Mouse (Mus musculus) lung, postnatal 25 days (tissue): ENCODE measurements around the gene Rps12.
"Not testable (repeated sequence)": the region's sequence is repeated elsewhere in the genome, so short reads cannot be mapped to it uniquely, and the experiment has no call there.

Source experiments
- DNase-seq: peaks from one replicate; pipeline ENCODE4 v3.0.0; 2022; ENCODE audit warnings: low spot score

Rps12 gene

DNA sequence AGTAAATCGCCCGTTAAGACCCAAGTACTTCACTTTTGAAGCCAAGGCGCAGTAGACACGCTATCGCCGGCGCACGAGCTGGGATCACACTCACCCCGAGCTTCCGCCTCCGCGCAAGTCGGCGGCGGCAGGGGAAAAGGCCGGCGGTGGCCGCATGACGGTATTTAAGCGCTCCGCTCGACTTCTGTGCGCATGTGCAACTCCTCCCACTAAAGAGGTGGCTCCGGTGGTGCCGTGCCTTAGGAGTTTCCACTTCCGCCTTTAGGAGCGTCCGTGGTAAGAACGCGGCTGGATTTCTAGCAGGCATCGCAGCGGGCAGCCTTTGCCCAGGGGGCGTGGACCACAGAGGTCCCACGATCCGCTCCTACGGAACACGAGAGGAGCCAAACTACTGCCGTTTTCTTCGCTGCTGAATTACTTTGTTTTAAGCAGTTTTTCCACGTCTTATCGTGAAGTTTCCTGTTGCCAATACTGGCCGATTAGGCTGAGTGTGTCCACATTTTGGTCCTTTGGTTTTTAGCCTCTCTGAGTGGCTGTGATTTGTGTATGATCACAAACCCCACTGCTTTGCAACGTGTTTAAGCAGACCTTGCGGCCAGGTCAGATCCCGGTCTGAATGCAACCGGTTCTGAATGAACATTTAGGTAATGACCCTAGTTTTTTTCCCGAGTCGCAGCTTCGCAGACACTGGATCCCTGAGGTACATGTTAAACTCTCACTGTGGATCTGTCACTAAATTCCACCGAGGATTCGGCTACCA, at the start of gene Rps12:
TSS of gene Rps12 (minus strand) at position 214 of the 760 bp plus-strand sequence.
- peak; percentile 99 for DNase-seq

- DNase-seq, result no peak
Measured at GRCm38 (mm10) chr10:23836003-23836964, 49.2 kb upstream of the Rps12 start.

- no peak for DNase-seq
Measured at GRCm38 (mm10) chr10:23826516-23826915, 39.4 kb upstream of the Rps12 start.

- DNase-seq, result no peak
Measured at GRCm38 (mm10) chr10:23816241-23816640, 29.2 kb upstream of the Rps12 start.

- DNase-seq, result peak; percentile 61
Measured at GRCm38 (mm10) chr10:23815168-23815567, 28.1 kb upstream of the Rps12 start.

DNA sequence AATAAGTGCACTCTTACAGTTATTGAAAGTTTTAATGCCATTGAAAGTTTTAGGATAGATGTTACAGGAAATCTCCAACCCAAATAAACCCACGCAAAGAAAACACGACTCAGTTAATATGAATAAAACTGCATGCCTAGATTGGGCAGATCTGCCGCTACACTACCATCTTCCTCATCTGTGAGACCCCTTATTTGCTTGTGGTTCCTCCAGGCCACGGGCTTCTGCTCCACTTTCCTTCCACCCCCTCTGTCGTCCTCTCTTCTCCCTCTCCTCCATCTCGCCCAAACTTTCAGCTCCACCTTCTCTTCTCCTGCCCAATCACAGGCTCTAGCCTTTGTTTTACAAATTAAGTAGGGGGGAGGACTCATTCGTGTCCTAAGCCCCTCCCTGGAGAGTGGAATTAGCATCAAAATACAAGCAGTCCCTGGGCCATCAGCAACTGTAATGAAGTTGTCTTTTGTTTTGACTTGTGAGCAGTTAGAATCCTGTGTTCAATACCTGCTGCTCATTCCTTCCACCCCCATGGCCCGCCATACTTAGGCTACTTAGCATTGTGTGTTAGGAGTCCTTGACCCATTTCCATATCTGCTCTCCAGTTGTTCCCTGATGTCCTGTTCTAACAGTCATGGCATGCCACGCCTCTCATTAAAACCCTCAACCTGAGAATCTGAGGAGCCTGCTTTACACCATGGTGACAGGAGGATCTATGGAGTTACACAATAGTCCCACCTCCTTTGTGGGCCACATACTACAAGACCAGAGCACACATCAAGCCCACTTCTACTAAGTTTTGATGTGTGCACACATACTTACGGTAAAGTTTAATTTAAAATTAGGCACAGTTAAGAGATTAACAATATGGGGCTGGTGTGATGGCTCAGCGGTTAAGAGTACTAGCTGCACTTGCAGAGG, 26.0 kb upstream of the Rps12 start:
- no peak for DNase-seq

- DNase-seq, result no peak
Measured at GRCm38 (mm10) chr10:23812438-23812759, 25.3 kb upstream of the Rps12 start.

DNA sequence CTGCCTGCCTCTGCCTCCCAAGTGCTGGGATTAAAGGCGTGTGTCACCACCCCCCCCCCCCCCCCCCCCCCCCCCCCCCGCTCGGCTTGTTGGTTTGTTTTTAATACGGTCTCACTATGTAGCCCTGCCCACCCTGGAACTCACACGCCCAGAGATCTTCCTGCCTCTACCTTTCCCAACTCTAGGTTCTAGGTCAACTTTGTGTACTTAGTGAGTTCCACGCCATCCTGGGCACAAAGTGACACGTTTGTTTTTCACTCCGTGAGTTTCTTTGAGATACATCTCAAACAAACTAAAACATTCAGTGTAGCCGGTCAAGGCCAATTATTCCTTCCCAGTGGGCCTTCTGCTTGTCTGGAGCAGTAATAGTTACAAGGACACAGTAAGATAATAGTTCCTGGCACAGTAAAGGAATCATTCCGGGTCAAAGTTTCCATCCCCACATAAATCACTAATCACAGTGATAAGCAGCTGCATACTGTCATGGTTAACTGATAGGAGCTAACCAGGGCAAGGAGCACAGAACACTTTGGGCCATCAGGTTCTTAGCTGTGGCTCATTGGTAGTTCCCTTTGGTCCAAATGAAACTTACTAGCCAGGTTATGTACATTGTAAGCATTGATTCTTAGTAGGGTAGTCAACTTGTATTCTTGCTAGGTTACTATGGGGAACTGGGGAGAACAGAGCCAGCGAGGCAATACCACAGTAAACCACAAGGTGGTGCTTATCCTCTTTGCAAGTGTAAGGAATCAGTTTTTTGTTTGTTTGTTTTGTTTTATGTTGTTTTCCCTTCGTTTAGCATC, 24.8 kb upstream of the Rps12 start:
- peak; percentile 32 for DNase-seq

- no peak for DNase-seq
Measured at GRCm38 (mm10) chr10:23806201-23806600, 19.1 kb upstream of the Rps12 start.

- no peak for DNase-seq
Measured at GRCm38 (mm10) chr10:23804665-23805064, 17.6 kb upstream of the Rps12 start.

DNA sequence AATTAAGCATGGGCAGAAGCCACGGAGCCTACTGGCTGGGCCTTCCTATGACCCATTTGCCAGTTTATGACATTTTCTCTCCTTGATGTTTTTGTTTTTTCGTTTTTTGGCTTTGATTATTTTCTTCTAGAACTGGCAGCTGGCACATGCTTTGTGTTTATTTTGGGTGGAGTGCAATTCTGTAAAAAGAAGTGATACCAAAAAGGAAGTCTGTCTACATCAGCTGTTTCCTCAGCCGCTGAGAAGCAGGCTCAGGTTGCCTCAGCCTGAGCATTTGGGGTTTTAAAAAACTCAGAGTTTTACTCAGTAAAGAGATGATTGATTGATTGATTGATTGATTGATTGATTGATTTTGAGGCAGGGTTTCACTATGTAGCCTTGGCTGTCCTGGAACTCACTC, 15.8 kb upstream of the Rps12 start:
- no peak for DNase-seq

DNA sequence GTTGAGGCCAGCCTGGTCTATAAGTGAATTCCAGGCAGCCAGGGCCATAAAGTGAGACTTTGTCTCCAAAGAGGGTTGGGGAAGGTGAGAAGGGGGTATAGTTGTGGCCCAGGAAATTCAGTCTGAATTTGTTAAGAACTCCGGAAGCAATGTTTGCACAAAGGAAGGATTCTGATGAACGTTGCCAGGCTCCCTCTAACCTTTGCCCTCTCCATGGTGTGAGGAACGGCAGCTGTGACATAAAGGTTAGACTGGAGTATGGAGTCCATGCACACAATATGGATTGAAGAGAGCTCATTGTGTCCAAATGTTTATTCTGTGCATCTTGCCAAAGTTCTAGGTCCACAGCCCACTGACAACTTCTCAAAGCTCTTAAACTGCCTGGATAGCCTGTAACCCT, 12.9 kb upstream of the Rps12 start:
- no peak for DNase-seq

DNA sequence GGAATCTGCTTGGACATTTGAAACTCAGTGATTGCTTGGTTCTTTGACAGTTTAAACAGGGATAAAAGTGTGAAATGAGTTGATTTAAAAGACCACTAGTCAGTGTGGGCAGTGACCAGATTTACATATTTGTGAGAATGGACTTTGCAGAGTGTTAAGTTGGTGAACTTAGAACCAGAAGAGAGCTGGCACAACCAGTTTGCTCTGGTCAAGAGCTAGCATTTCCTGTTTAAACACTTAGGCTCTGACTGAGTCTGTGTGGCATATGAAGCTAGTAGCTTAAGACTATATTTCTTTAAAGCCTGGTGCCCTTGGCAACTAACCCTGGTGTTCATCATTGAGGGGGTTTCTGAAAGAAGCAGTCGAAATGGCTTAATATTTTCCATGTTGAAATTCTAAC, 11.1 kb upstream of the Rps12 start:
- DNase-seq, result no peak

DNA sequence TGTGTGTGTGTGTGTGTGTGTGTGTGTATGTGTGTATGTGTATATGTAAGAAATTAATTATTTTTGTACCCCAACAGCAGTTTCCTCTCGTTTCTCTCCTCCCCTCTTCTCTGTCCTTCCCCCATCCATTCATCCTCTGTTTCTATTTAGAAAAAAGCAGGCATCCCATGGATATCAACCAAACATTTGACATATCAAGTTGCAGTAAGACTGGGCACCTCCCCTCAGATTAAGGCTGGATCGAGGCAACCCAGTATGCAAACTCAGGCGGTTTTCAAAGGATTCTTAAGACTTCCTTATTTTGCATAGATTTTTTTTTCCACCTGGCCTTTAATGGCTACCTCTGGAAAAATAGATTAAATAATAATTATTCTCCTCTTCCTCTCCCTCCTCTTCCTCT, 10.5 kb upstream of the Rps12 start:
- no peak for DNase-seq

DNA sequence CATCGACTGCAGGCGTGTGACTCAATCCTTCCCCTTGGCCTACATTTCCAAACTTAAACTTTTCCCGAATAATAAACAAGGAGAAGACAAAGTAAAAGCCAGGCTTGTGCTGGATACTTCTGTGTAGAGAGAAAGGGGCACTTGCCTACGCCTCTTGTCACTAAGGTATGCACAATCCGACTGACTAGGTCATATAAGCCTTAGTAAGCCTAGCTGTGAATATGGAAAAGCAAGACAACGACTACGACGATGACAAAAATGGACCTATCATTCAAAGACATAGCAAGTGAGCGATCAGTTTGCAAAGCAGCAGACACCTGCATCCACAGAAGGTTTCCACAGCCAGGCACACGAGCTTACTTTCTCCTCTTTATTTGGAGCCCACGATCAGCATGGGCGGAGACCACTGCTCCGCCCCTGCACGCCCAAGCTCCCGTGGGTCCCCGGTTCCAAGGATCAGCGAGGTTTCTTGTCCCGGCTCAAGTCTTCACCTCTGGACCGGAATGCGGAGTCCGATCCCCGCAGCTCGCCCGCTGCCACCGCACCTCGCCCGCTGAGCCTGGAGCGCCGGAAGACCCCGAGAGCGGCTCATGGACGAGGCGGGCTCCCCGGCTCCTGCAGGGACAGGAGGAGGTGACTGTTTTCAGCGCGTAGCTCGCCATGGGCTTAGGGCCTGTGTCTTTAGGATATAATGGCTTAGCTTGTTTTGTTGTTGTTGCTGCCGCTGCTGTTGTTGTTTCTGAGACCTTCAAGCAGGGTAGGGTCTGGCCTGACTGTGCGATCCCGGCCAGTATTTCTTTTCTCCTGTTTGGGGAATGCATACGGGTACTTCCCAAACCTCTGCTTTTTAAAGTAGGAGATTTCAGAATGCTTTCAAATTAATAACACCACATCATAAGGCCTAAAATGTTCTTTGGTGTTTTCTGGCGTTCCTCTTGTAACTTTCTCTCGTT, 9.8 kb upstream of the Rps12 start, which contains the start of gene Slc18b1:
TSS of gene Slc18b1 (plus strand) at position 436 of the 953 bp plus-strand sequence.
- DNase-seq, result no peak

DNA sequence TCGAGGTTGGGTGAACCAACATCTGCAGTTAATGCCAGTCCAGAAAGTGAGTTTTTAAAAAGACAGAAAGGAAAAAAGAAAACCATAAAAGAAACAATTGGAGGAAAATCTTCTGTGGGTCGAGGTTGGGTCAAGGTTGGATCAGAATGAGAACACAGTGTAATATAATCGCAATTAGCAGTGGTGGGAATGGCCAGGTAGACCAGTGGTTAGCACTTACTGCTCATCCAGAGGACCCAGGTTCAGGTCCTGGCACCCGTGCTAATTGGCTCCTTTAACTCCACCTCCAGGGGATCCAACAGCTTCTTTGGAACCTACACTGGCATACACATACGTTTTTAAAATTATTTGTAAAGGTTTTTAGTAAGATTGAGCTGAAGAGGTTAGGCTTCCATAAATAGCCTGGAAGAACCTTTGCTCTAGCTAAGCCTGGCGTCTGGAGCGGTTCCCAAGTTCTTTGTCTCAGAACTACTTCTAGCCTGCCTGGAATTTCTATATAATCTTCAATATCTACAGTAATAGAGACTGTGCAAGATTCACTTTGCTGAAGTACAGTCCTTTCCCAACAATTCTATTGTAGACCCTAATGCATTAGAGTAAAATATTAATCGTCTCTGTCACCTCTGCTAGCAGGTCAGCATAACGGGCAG, 8.9 kb upstream of the Rps12 start:
- DNase-seq, result no peak

DNA sequence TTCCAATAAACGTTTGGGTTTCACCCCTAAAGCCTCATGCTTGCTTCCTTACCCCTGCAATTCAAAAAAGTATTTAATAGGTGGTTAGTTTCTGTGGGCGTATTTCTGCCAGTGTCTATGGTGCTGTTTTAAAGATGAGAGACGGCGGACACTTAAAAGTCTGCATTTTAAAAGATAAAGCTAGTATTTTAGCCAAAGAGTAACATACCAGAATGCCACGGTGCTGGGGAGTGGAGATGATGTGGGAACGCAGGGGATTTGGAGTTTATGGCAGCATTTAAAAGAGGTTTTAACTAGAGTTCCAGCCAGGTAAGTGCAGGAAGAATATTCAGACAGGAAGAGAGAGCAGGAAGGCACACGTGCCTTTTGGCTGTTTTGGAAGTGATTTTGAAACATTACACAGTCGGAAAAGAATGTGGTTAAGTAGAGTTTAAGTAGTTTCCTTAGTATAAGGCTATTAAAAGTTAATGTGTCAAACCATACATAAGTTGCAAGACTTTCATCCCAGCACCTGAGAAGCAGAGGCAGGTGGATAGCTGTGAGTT, 1.1 kb upstream of the Rps12 start:
- DNase-seq, result no peak

DNA sequence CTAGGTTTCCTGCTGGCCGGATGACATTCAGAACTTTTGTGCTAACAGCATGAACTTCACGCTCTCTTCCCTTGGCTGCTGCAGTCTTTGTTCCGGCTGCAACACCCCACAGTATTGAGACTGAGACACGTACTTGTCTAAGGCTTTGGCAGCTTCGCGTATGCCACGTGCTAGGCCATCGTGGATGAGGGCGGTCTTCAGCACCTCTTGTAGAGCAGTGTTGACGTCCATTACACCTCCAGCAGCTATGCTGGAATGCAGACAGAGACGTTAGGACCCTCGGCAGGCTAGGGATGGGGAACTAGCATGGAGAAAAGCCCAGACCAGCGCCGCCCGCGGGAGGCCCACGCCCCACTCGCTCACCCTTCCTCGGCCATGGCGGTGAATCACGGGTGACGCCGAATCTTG, 440 bp downstream of the Rps12 start:
- not testable (repeated sequence) for DNase-seq

DNA sequence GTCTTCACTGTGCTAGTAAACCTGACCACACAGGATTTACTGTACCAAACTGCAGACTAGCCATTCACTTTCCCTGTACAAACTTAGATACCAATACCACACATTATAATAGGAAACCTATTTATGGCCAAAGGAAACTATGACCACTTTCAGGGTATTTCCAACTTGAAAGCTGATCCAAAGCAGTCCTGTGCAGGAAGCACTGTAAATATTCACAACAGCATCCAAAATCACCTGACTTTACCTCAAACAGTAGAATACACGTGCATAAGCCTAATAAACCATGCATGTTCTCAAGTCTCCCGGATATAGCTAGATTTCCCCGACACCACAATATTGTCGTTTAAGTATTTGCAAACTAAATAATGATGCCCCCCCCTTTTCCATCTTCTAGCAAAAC, 1.0 kb downstream of the Rps12 start:
- no peak for DNase-seq
